Mouse (Mus musculus): ENCODE results near the gene Oxct2a. TPM values are rescaled to one million over a fixed set of nuclear protein-coding genes. Genes with fewer than 3 reads are reported as not detected.
"Not testable (repeated sequence)": the region's sequence is repeated elsewhere in the genome, so short reads cannot be mapped to it uniquely, and the experiment has no call there.

Gene Oxct2a
- total RNA-seq (2018; cell fraction: chromatin; rRNA removed) = not detected
- total RNA-seq (2018; cell fraction: cytosol; rRNA removed) = not detected
- total RNA-seq (2018; cell fraction: nucleus; rRNA removed) = 1 to 10 TPM in 1 of 26 experiments, not detected in 25; 1.1 TPM
- polyA plus RNA-seq (2018) = not detected in 3 replicates

- 42% methylated on average over 13 of the region's 13 CpGs for WGBS (ENCODE audit: missing documents)
- Histone ChIP-seq H3K4me3 (ENCODE audit: inconsistent target) (no peak within 1 kb of the TSS), H3K27ac (no peak within 1 kb of the TSS), H3K79me2 (ENCODE audit: inconsistent target) (no peaks in the 10 kb centered on the region), H3K36me3 (ENCODE audit: inconsistent target) (no peaks in the 10 kb centered on the region)
These were observed at the start of gene Oxct2a for GRCm38 (mm10) chr4:123323534-123323933. Gene Oxct2a, minus strand, starts transcription at chr4:123323634.

- Histone ChIP-seq H3K4me3 (ENCODE audit: inconsistent target) (no peak overlapping the region), H3K27ac (no peak overlapping the region), H3K36me3 (ENCODE audit: inconsistent target) (peaks cover 92% of the 10 kb centered on the region), H3K79me2 (ENCODE audit: inconsistent target) (no peaks in the 10 kb centered on the region)
- WGBS (ENCODE audit: missing documents) = 97% methylated on average over 4 of the region's 4 CpGs
These were observed 40.1 kb upstream of the Oxct2a start for GRCm38 (mm10) chr4:123363555-123363954.

- H3K36me3 ChIP-seq (ENCODE audit: inconsistent target) = peaks cover 90% of the 10 kb centered on the region
These were observed 37.3 kb upstream of the Oxct2a start for GRCm38 (mm10) chr4:123360771-123361170.

DNA sequence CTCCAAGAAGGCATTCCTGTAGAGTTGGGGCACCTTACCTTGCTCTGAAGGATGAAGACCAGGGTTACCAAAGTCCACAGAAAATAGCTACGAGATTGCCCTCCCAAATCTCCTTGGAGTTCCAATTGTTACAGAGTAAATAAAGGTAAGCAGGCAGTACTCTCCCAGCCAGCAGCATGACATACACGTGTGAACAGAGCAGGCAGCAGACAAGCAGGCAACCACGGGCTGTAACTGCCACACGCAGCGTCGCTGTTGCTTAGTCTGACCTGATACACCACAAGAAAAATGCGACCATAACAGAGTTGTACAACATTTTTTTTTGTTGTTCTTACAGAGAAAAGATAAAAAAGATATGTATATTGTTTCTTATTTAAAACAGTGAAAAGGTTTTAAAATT, 35.2 kb upstream of the Oxct2a start:
- Histone ChIP-seq H3K36me3 (ENCODE audit: inconsistent target) (peaks cover 84% of the 10 kb centered on the region), H3K79me2 (ENCODE audit: inconsistent target) (no peaks in the 10 kb centered on the region), H3K27ac (no peak overlapping the region), H3K4me3 (ENCODE audit: inconsistent target) (no peak overlapping the region)
- 97% methylated on average over 7 of the region's 7 CpGs for WGBS (ENCODE audit: missing documents)

More at GRCm38 (mm10) chr4:123360771-123361170, 37.3 kb upstream of the Oxct2a start:
- 94% methylated on average over 11 of the region's 12 CpGs for WGBS (ENCODE audit: missing documents)
- no peak overlapping the region for H3K4me3 ChIP-seq (ENCODE audit: inconsistent target)
- H3K27ac ChIP-seq = no peak overlapping the region
- H3K79me2 ChIP-seq (ENCODE audit: inconsistent target) = no peaks in the 10 kb centered on the region

- 92% methylated on average over 8 of the region's 8 CpGs for WGBS (ENCODE audit: missing documents)
These were observed 32.5 kb upstream of the Oxct2a start for GRCm38 (mm10) chr4:123355941-123356340.

GRCm38 (mm10) chr4:123353271-123353877, 29.9 kb upstream of the Oxct2a start:
- no peak overlapping the region for H3K27ac ChIP-seq
- 52% methylated on average over 10 of the region's 10 CpGs for WGBS (ENCODE audit: missing documents)

More at GRCm38 (mm10) chr4:123355941-123356340, 32.5 kb upstream of the Oxct2a start:
- H3K27ac ChIP-seq = no peak overlapping the region
- H3K4me3 ChIP-seq (ENCODE audit: inconsistent target) = no peak overlapping the region
- H3K36me3 ChIP-seq (ENCODE audit: inconsistent target) = peaks cover 68% of the 10 kb centered on the region
- H3K79me2 ChIP-seq (ENCODE audit: inconsistent target) = no peaks in the 10 kb centered on the region

DNA sequence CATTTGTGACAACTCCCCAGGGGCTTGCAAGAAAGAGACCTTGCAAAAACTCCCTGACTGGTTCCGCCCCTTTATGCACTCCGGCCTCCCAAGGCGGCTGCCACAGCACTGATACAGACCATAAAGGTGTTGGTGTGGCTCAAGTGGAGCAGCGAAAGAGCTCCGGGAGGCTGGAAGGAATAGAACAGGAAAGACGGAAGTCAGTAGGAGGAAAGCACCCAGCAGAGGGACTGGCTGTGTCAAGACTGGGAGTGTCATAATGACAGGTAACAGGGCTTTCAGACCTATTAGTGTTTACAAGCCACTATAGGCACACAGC, 20.0 kb upstream of the Oxct2a start:
- no peaks in the 10 kb centered on the region for H3K79me2 ChIP-seq (ENCODE audit: inconsistent target)
- peak overlapping the region; percentile 48 for H3K4me3 ChIP-seq (ENCODE audit: inconsistent target)
- no peaks in the 10 kb centered on the region for H3K36me3 ChIP-seq (ENCODE audit: inconsistent target)
- WGBS (ENCODE audit: missing documents) = 12% methylated on average over 6 of the region's 6 CpGs
- no peak overlapping the region for H3K27ac ChIP-seq

More at GRCm38 (mm10) chr4:123353271-123353877, 29.9 kb upstream of the Oxct2a start:
- Histone ChIP-seq H3K79me2 (ENCODE audit: inconsistent target) (no peaks in the 10 kb centered on the region), H3K36me3 (ENCODE audit: inconsistent target) (peaks cover 67% of the 10 kb centered on the region), H3K4me3 (ENCODE audit: inconsistent target) (no peak overlapping the region)

DNA sequence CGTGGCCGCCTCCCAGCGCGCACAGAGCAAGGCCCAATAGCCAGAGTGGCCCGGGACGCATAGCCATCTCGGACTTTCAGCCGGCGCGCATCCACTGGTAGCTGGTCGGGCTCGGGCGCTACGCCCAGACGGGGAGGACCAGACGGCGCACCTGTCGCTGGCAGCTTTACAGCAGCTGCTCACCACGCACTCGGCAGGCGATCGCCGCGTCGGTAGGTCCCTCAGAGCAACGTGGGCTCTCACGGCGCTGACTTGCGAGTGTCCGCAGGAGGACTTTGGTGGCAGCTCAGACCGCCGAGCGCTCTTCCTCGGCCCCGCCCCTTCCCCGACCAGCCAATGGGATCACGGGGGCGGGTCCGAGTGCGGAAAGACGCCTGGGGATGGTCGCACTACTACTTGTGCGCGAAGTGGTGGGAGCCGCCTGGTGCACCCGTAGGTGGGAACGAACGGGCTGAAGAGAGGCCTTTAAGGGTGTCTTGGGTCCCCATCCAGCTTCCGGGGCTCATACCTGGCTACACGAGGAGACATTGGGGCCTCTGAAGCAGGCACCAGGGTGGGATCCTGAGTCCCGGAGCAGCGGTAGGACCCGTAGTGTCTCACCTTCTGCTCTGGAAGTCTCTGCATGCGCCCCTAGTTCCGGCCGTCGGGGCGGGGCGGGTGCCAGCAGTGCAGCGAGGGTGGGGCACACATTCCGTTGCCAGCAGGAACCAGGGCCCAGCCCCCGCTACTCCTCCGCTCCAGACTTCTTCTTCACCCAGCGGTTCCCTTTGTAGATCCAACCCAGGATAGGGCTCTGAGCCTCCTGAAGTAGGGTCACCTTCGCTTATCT, 19.4 kb upstream of the Oxct2a start, which contains the start of gene Bmp8a:
Gene Bmp8a, minus strand, starts transcription at position 611 of the 829 bp plus-strand sequence.
- Histone ChIP-seq H3K4me3 (ENCODE audit: inconsistent target) (peak within 1 kb of the TSS; percentile 48), H3K79me2 (ENCODE audit: inconsistent target) (no peaks in the 10 kb centered on the region), H3K27ac (no peak within 1 kb of the TSS), H3K36me3 (ENCODE audit: inconsistent target) (no peaks in the 10 kb centered on the region)
- 2% methylated on average over 45 of the region's 65 CpGs for WGBS (ENCODE audit: missing documents)

GRCm38 (mm10) chr4:123342091-123342641, 18.7 kb upstream of the Oxct2a start:
- H3K79me2 ChIP-seq (ENCODE audit: inconsistent target) = no peaks in the 10 kb centered on the region
- H3K4me3 ChIP-seq (ENCODE audit: inconsistent target) = no peak overlapping the region
- no peaks in the 10 kb centered on the region for H3K36me3 ChIP-seq (ENCODE audit: inconsistent target)
- no peak overlapping the region for H3K27ac ChIP-seq
- WGBS (ENCODE audit: missing documents) = 7% methylated on average over 43 of the region's 43 CpGs

GRCm38 (mm10) chr4:123340232-123340631, 16.8 kb upstream of the Oxct2a start:
- Histone ChIP-seq H3K4me3 (ENCODE audit: inconsistent target) (no peak overlapping the region), H3K36me3 (ENCODE audit: inconsistent target) (no peaks in the 10 kb centered on the region), H3K27ac (no peak overlapping the region), H3K79me2 (ENCODE audit: inconsistent target) (no peaks in the 10 kb centered on the region)
- WGBS (ENCODE audit: missing documents) = 56% methylated on average over 5 of the region's 5 CpGs

DNA sequence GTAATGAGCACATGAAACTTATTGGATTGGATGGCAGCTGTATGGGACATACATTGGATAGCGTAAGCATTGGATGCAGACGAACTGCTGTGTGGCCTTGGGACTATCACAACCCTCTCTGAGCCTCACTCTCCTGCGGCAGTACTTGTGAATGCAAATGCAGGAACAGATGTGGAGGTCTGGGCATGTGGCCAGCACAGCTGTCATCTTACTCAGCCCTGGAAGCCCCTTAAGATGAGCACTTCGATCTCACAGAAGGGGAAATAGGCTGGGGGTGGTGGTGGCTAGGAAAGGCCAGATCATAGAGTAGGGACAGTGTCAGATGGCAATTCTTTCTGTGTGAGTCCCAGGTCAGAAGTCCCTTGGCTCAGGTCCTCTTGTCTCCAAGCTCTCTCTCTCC, 14.3 kb upstream of the Oxct2a start:
- 73% methylated on average over 4 of the region's 4 CpGs for WGBS (ENCODE audit: missing documents)
- no peak overlapping the region for H3K27ac ChIP-seq
- H3K36me3 ChIP-seq (ENCODE audit: inconsistent target) = no peaks in the 10 kb centered on the region

GRCm38 (mm10) chr4:123335796-123336585, 12.6 kb upstream of the Oxct2a start:
- Histone ChIP-seq H3K36me3 (ENCODE audit: inconsistent target) (no peaks in the 10 kb centered on the region), H3K4me3 (ENCODE audit: inconsistent target) (no peak overlapping the region), H3K79me2 (ENCODE audit: inconsistent target) (no peaks in the 10 kb centered on the region), H3K27ac (no peak overlapping the region)
- WGBS (ENCODE audit: missing documents) = 86% methylated on average over 12 of the region's 14 CpGs

More for the DNA sequence above, 14.3 kb upstream of the Oxct2a start:
- Histone ChIP-seq H3K79me2 (ENCODE audit: inconsistent target) (no peaks in the 10 kb centered on the region), H3K4me3 (ENCODE audit: inconsistent target) (no peak overlapping the region)

DNA sequence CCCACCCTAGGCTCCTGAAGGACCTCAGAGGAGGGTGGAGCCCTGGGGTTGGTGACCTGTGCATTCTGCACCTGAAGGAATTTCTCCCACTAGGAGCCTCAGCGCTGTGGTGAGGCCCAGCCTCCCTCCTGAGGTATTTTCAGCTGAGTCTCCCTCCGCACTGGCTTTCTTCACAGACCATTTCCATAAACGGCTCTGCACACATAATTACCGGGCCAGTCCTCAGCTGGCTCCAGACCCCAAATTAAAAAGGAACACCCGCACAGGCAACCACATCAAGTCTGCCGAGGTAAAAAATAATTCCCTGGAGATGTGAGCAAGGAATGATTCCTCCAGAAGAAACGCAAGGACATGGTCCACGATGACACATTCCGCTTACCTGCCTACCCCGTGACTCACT, 11.8 kb upstream of the Oxct2a start:
- not testable (repeated sequence) for H3K4me3 ChIP-seq (ENCODE audit: inconsistent target); H3K79me2 ChIP-seq (ENCODE audit: inconsistent target); H3K36me3 ChIP-seq (ENCODE audit: inconsistent target); H3K27ac ChIP-seq
- WGBS (ENCODE audit: missing documents) = 95% methylated on average over 9 of the region's 10 CpGs

GRCm38 (mm10) chr4:123334177-123334576, 10.7 kb upstream of the Oxct2a start:
- no peak overlapping the region for H3K27ac ChIP-seq
- no peak overlapping the region for H3K4me3 ChIP-seq (ENCODE audit: inconsistent target)
- H3K79me2 ChIP-seq (ENCODE audit: inconsistent target) = no peaks in the 10 kb centered on the region
- no peaks in the 10 kb centered on the region for H3K36me3 ChIP-seq (ENCODE audit: inconsistent target)
- 76% methylated on average over 3 of the region's 3 CpGs for WGBS (ENCODE audit: missing documents)
